Mouse (Mus musculus) liver, embryonic 14.5 days (tissue): Measurements from ENCODE around the gene F9. TPM values are rescaled to one million over a fixed set of nuclear protein-coding genes. Genes with fewer than 3 reads are reported as not detected.
A peak's percentile ranks its signal among the peaks of the same experiment; 100 is the strongest.
"Not testable (repeated sequence)": the region's sequence is repeated elsewhere in the genome, so short reads cannot be mapped to it uniquely, and the experiment has no call there.

Source experiments
- ATAC-seq: fragments of 200-750 bp; cut with Nextera tagmentation; 2 replicates; pipeline ENCODE4 v1.8.0; 2017; ENCODE audit warnings: moderate number of reproducible peaks, mild to moderate bottlenecking, moderate library complexity; ENCODE audit not compliant: insufficient read depth
- DNase-seq, 3 experiments: peaks; one replicate each; pipeline ENCODE4 v3.0.0-alpha.2; 2012 to 2013; ENCODE audit warnings: low read depth in 3 of 3, low spot score in 3 of 3
- H3K27ac ChIP-seq: fragments of 300-500 bp; sonication (generic); 2 replicates; pipeline ENCODE4 v1.5.1; 2014; ENCODE audit warnings: moderate library complexity, mild to moderate bottlenecking, control low read depth, inconsistent platforms
- H3K27me3 ChIP-seq: fragments of 300-500 bp; sonication (generic); 2 replicates; pipeline ENCODE4 v1.6.1; 2014; ENCODE audit warnings: mild to moderate bottlenecking, low read length, moderate library complexity; ENCODE audit not compliant: control insufficient read depth, insufficient read depth
- H3K36me3 ChIP-seq: fragments of 300-500 bp; sonication (generic); replicated peaks from 2 replicates; pipeline ENCODE4 v1.6.1; 2014; ENCODE audit warnings: low read depth; ENCODE audit not compliant: control insufficient read depth, insufficient read depth
- H3K4me1 ChIP-seq, 2 experiments: fragments of 200-500 bp in 1 of 2; fragments of 300-500 bp in 1 of 2; sonication (generic) in 1 of 2; replicated peaks; 2 replicates each; pipeline ENCODE4 v1.6.1; 2012 to 2014; ENCODE audit warnings: antibody characterized with exemption in 1 of 2, inconsistent platforms in 1 of 2, low read length in 1 of 2; ENCODE audit not compliant: control insufficient read depth in 2 of 2, insufficient read depth in 2 of 2
- H3K4me2 ChIP-seq: fragments of 300-500 bp; sonication (generic); 2 replicates; pipeline ENCODE4 v1.6.1; 2014; ENCODE audit warnings: low read depth, mild to moderate bottlenecking, control low read depth, moderate library complexity
- H3K4me3 ChIP-seq, 2 experiments: fragments of 200-500 bp in 1 of 2; fragments of 300-500 bp in 1 of 2; sonication (generic) in 1 of 2; 2 replicates each; pipeline ENCODE4 v1.5.1; 2012 to 2014; ENCODE audit warnings: low read depth in 2 of 2, low read length in 2 of 2, mild to moderate bottlenecking in 2 of 2, control low read depth in 1 of 2, inconsistent platforms in 1 of 2, moderate library complexity in 1 of 2; ENCODE audit not compliant: insufficient read depth in 1 of 2
- H3K9ac ChIP-seq: fragments of 300-500 bp; sonication (generic); replicated peaks from 2 replicates; pipeline ENCODE4 v1.6.1; 2014; ENCODE audit warnings: mild to moderate bottlenecking, control low read depth, moderate library complexity
- H3K9me3 ChIP-seq: fragments of 300-500 bp; sonication (generic); 2 replicates; pipeline ENCODE4 v1.6.1; 2016; ENCODE audit warnings: low read length, mixed read lengths; ENCODE audit not compliant: control insufficient read depth
- CTCF ChIP-seq: IDR thresholded peaks from 2 replicates; pipeline ENCODE4 v1.5.1; 2016; ENCODE audit warnings: antibody characterized with exemption, low read depth, control low read depth
- EP300 ChIP-seq: IDR thresholded peaks from 2 replicates; pipeline ENCODE4 v1.6.1; 2016; ENCODE audit warnings: antibody characterized with exemption, low read depth
- WGBS: fragments of 180-500 bp; shearing (Covaris S2); extraction: QIAGEN DNeasy Blood & Tissue Kit; methylation state at CpG from one replicate; pipeline ENCODE4 v1.1.7; 2014; ENCODE audit not compliant: insufficient replicate concordance; 5-methylcytosine and 5-hydroxymethylcytosine counted together
- polyA plus RNA-seq, 2 experiments: library from polyadenylated mRNA; depleted of rRNA in 1 of 2; stranded (reverse) in 1 of 2; unstranded in 1 of 2; fragments of >200 nt; fragmentation: Nextera tagmentation in 1 of 2; extraction: Ambion mirVana in 1 of 2; gene quantifications; 2 replicates each; pipeline versions ENCODE4 v1.2.1 to v1.2.3; 2012 to 2014

The F9 gene
- polyA plus RNA-seq (2012; rRNA removed): 1.1 and 1.8 TPM in 2 replicates
- 1.2 and 1.5 TPM in 2 replicates for polyA plus RNA-seq (2014; fragmentation: Nextera tagmentation; extraction: Ambion mirVana)

DNA sequence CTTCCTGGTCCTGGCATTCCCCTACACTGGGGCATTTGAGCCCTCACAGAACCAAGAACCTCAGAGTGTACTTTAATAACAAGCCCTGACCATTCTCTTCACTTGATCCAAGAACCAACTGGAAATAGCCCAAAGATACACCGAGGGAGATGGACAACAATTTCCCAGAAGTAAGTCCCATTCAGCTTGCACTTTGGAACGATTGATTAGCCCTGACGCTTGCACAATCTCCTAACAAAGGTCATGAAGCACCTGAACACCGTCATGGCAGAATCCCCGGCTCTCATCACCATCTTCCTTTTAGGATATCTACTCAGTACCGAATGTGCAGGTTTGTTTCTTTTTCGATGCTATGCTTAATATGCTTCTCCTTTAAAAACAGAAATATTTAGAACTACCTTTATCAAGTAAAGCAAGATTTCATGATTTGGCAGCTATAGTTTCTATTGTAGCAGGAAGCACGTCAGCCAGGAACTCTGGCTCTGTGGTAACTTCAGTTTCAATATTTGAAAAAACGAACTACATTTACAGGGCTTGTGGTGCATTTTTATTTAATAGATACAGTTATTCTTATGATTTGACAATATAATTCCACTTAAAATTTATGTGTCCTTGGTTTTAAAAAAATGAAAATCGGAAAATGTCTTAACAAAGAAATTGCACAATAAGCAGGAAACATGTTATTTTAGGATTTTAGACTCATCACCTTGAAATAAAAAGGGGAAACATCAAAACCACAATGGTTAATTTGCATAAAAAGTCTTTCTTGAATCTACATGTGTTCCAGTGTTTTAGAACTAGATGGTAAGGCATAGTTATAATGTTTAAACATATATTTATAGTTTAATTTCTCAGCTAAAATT, at the start of gene F9:
Gene F9 (plus strand): TSS at position 244 of the 863 bp plus-strand sequence.
- H3K4me3 ChIP-seq: no peak within 1 kb of the TSS
- TF ChIP-seq CTCF (no peak), EP300 (no peak)
- H3K9me3 ChIP-seq: no peaks in the 10 kb centered on the region
- no peaks in the 10 kb centered on the region for H3K4me1 ChIP-seq
- DNase-seq: peak in 1 of 3 experiments; percentile 9
- no peak within 1 kb of the TSS for H3K4me2 ChIP-seq
- no peak within 1 kb of the TSS for H3K27ac ChIP-seq
- no peak for ATAC-seq
- H3K27me3 ChIP-seq: no peaks in the 10 kb centered on the region
- WGBS: 42% methylated on average over 10 of the region's 10 CpGs
- H3K36me3 ChIP-seq: no peaks in the 10 kb centered on the region
- H3K9ac ChIP-seq: no peak within 1 kb of the TSS

DNA sequence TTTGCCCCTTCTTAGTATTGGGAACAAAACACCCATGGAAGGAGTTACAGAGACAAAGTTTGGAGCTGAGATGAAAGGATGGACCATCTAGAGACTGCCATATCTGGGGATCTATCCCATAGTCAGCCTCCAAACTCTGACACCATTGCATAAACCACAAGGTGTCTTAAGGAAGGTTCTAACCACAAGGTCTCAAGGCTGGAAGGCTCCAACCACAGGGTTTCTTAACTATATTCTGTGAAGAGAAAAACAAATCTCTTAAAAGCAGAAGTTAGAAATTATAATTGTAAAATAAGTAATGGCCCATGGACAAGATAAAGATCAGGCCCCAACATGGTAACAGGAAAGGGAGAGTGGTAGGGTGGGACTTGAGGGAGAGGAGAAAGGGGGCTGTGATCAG, 29.5 kb upstream of the F9 start:
- H3K9ac ChIP-seq, ATAC-seq, H3K4me1 ChIP-seq, H3K27ac ChIP-seq, DNase-seq, H3K4me3 ChIP-seq, H3K27me3 ChIP-seq, H3K36me3 ChIP-seq, H3K4me2 ChIP-seq, H3K9me3 ChIP-seq: not testable (repeated sequence)

GRCm38 (mm10) chrX:60000084-60000443, 800 bp downstream of the F9 start:
- Histone ChIP-seq H3K4me3 (no peak overlapping the region), H3K9me3 (no peaks in the 10 kb centered on the region), H3K27me3 (no peaks in the 10 kb centered on the region), H3K27ac (no peak overlapping the region), H3K4me1 (no peaks in the 10 kb centered on the region), H3K9ac (no peak overlapping the region), H3K4me2 (no peak overlapping the region), H3K36me3 (no peaks in the 10 kb centered on the region)
- no peak for ATAC-seq
- no peak for TF ChIP-seq EP300
- no peak for TF ChIP-seq CTCF
- DNase-seq: no peak
- WGBS: 45% methylated on average over 3 of the region's 3 CpGs

DNA sequence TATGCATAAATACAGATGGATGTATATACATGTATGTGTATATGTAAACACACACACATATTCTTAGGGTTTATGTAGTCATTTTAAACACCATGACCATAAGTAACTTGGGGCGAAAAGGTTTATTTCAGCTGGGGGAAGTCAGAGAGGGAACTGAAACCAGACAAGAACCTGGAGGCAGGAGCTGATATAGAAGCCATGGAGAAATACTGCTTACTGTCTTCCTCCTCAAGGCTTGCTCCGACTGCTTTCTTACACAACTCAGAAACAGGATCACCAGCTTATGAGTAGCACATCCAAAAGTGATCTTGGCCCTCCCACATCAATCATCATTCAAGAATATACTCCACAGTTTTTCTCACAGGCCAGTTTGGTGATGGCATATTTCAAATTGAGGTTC, 2.2 kb downstream of the F9 start:
- TF ChIP-seq EP300 (no peak), CTCF (no peak)
- ATAC-seq: no peak
- H3K27me3 ChIP-seq: no peaks in the 10 kb centered on the region
- H3K9ac ChIP-seq: no peak overlapping the region
- no peaks in the 10 kb centered on the region for H3K4me1 ChIP-seq
- no peaks in the 10 kb centered on the region for H3K36me3 ChIP-seq
- no peak for DNase-seq
- WGBS: 27% methylated on average over 2 of the region's 2 CpGs
- H3K4me3 ChIP-seq: no peak overlapping the region
- H3K4me2 ChIP-seq: no peak overlapping the region
- H3K9me3 ChIP-seq: no peaks in the 10 kb centered on the region
- no peak overlapping the region for H3K27ac ChIP-seq

- no peaks in the 10 kb centered on the region for H3K4me1 ChIP-seq
- H3K4me2 ChIP-seq: no peak overlapping the region
- no peak overlapping the region for H3K27ac ChIP-seq
- no peaks in the 10 kb centered on the region for H3K27me3 ChIP-seq
- ATAC-seq (no peak), DNase-seq (no peak)
- H3K9me3 ChIP-seq: no peaks in the 10 kb centered on the region
- no peaks in the 10 kb centered on the region for H3K36me3 ChIP-seq
- TF ChIP-seq CTCF (peak; percentile 36; the same call in 1 of the 2 replicates), EP300 (no peak)
- no peak overlapping the region for H3K9ac ChIP-seq
- H3K4me3 ChIP-seq: no peak overlapping the region
Observed at GRCm38 (mm10) chrX:60013084-60013676, 13.9 kb downstream of the F9 start.
